Mouse (Mus musculus): ENCODE results near the gene Rpl37a. TPM values are rescaled to one million over a fixed set of nuclear protein-coding genes. Genes with fewer than 3 reads are reported as not detected.

Gene Rpl37a
- 100 to 1,000 TPM; 616 to 669 TPM for total RNA-seq (2021)
- long read RNA-seq, transcript Rpl37a-201 (4 exons, 558 nt) = major isoform, 101 of 111 reads
- long read RNA-seq, transcript Rpl37a-204 (3 exons, 665 nt) = minor isoform, 10 of 111 reads
- long read RNA-seq, partial matches to known transcripts = 0 of 111 reads
- long read RNA-seq, other reads (novel, unspliced or antisense) = 0 of 111 reads

- peak; percentile 95 to 98 for DNase-seq (ENCODE audit: low spot score in 2 of 2)
Measured at GRCm38 (mm10) chr1:72710753-72711653, at the start of gene Rpl37a. Gene Rpl37a, plus strand, starts transcription at chr1:72711290.

DNA sequence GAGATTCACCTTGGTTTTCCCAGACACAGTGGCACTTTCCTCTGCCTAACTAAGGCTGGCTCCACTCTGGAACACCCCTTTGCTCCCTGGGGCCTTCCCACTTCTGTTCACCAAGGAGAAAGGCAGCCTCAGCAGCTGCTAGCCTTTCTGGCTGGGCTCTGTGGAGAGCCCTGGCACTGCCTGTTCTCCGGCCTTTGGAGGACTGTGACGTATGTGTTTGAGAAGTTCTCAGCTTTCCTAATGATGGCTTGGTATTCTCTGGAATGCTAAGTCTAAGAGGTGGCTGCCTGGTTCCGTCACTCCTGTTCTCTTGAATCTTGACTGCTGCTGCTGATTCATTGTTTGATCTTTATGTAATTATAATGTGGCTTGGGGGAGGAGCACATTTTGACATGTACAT is 38.0 kb upstream of the Rpl37a start:
- peak in 1 of 2 experiments; percentile 0 for DNase-seq (ENCODE audit: low spot score in 2 of 2)

DNA sequence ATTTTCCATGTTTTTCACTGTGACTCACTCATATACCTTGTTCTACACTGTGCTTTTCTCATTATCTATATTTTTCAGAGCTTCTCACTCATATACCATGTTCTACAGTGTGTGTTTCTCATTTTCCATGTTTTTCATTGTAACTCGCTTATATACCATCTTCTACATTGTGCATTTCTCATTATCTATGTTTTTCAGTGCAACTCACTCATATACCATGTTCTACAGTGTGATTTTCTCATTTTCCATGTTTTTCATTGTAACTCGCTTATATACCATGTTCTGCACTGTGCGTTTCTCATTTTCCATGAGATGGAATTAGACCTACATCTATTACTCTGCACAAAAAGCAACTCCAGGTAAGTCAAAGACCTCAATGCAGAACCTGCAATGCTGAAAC is 14.8 kb upstream of the Rpl37a start:
- no peak for DNase-seq (ENCODE audit: low spot score in 2 of 2)

GRCm38 (mm10) chr1:72698651-72699050 is 12.4 kb upstream of the Rpl37a start:
- DNase-seq (ENCODE audit: low spot score in 2 of 2) = no peak

DNA sequence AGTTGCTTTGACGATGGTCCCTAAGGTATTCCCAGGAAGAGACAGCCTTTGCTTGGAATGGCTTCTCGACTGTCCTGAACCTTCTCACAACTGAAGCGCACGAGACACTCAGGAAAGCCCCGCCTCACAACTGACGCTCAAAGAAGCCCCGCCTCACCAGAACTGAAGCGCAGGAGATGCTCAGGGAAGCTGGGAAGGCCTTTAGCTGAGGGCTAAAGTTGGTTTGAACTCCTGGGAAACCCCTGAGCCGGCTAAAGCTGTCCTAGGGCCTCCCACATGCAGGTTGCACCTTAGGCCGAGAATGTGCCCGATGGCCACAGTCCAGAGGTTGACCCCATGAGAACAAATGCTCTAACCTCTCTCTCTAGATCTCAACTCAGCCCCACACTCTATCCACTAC is 10.6 kb upstream of the Rpl37a start, which contains the start of gene Ankar:
Gene Ankar, minus strand, starts transcription at position 101 of the 400 bp plus-strand sequence.
- DNase-seq (ENCODE audit: low spot score in 2 of 2) = no peak

- no peak for DNase-seq (ENCODE audit: low spot score in 2 of 2)
Measured at GRCm38 (mm10) chr1:72707525-72707924, 3.6 kb upstream of the Rpl37a start.

GRCm38 (mm10) chr1:72711684-72712083 is 594 bp downstream of the Rpl37a start:
- DNase-seq (ENCODE audit: low spot score in 2 of 2) = peak in 1 of 2 experiments; percentile 10

DNA sequence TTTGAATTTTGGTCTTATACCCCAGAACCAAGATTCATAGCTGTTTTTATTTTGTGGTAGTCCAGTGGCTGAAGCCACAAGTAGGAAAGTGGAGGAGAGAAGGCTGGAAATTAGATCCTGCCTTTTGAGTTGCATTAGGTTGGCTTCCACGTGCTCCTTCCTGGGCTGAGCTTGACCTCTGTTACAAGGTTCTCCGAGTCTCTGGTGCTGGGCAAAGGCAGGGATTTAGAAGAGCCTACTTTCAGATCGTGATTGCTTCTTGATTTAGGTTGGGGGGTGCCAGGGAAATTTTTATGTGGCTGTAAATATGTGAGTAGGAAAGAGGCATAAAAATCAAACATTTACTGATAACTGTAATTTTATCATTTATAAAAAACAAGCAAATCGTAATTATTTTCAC is 3.5 kb downstream of the Rpl37a start:
- no peak for DNase-seq (ENCODE audit: low spot score in 2 of 2)

- DNase-seq (ENCODE audit: low spot score in 2 of 2) = no peak
Measured at GRCm38 (mm10) chr1:72715065-72715464, 4.0 kb downstream of the Rpl37a start.

GRCm38 (mm10) chr1:72715593-72716361 is 4.7 kb downstream of the Rpl37a start:
- DNase-seq (ENCODE audit: low spot score in 2 of 2) = no peak

DNA sequence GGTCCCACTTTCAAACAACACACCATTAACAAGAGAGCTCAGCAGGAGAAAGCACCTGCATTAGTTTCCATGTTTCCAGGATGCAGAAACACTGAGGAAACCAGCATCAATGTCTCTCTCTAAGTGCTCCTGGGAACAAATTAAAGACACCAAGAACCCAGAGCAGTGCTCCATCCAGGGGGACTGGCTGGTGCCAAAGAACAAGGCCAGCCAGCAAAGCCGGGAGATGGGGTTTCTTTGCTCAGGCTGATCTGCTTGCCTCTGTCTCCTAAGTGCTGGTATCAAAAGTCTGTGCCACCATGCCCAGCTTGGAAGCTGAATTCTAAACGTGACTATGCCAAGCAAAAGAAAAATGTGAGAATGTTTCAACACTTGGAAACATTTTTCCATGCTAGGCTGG is 5.3 kb downstream of the Rpl37a start:
- DNase-seq (ENCODE audit: low spot score in 2 of 2) = no peak

GRCm38 (mm10) chr1:72716926-72717325 is 5.8 kb downstream of the Rpl37a start:
- DNase-seq (ENCODE audit: low spot score in 2 of 2) = peak; percentile 32 to 86

- DNase-seq (ENCODE audit: low spot score in 2 of 2) = no peak
Measured at GRCm38 (mm10) chr1:72717540-72717939, 6.5 kb downstream of the Rpl37a start.

- DNase-seq (ENCODE audit: low spot score in 2 of 2) = peak; percentile 19 to 70
Measured at GRCm38 (mm10) chr1:72718846-72719245, 7.8 kb downstream of the Rpl37a start.

DNA sequence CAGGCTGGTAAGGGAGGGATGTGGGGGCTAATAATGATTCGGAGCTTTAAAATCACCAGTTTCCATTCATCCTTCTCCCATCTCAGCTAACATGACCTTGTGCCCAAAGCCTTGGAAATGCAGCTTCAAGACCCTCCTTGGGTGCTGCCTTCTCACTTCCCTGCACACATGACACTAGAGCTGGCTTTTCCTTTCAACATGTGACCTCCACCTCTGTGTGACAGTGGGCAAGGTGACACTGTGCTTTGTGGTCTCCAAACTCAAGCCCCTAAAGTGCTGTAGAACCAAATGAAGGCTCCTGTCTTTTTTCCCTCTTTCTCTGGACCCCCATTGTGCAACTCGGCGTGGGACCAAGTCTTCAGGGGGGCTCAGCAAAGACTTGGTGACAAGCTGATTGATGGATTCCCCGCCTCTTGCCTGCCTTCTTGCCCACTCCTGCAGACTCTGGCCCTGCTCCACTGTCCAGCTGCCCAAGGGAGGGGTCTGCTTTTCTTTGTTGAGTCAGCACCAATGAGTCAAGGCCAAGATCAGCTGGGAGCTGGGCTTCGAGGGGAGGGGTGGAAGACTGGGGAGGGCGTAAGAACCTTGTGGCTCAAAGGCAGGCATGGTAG is 9.1 kb downstream of the Rpl37a start:
- DNase-seq (ENCODE audit: low spot score in 2 of 2) = no peak

GRCm38 (mm10) chr1:72722646-72723045 is 11.6 kb downstream of the Rpl37a start:
- no peak for DNase-seq (ENCODE audit: low spot score in 2 of 2)

DNA sequence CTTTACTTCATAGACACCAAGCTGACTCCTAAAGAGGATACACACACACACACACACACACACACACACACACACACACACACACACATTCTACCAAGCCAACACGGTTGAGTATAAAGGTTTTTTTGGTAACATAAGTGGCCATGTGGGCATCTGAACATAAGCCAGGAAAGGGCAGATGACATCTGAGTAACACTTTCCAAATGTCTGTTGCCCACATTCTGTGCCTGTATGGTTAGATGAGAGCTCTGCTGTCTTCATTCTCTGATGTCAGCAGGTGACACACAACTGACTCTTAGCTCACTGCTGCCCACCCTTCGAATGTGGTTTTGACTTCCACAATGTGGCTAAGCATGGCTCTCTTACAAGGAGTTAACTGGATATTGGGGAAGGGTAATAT is 13.3 kb downstream of the Rpl37a start:
- no peak for DNase-seq (ENCODE audit: low spot score in 2 of 2)

DNA sequence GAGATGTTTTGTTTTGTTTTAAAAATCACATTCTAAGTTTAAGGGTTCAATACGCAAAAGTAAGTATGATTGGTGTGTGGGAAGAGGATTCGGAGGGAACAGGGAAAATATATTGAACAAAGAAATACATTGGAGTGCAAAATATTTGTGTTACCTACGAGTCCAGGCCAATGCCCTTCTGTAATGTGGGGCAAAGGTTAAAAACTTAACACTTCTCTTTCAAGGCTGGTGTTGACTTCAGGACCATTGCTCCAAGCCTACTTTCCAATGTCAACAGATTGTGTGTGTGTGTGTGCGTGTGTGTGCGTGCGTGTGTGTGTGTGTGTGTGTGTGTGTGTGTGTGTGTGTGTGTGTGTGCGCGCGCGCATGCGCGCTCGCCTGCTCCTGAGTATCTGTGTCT is 14.9 kb downstream of the Rpl37a start:
- no peak for DNase-seq (ENCODE audit: low spot score in 2 of 2)

DNA sequence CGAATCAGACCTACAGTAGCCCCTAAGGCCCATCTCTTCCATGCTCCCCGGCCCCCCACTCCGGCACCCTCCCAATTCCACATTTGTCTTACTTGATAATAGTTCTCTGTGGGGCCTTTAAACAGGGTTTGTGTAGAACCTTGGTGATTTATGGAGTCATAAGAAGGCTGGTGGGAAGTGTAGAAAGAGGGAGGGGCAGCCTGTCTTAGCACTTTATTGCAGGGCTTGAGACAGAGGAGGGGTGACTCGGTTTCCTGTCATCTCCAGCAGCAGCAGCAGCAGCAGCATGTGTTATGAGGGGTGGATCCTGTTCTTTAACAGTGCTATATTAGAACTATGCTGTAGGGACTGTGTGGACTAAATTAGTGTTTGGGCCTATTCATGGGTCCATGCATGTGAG is 17.7 kb downstream of the Rpl37a start:
- no peak for DNase-seq (ENCODE audit: low spot score in 2 of 2)

DNA sequence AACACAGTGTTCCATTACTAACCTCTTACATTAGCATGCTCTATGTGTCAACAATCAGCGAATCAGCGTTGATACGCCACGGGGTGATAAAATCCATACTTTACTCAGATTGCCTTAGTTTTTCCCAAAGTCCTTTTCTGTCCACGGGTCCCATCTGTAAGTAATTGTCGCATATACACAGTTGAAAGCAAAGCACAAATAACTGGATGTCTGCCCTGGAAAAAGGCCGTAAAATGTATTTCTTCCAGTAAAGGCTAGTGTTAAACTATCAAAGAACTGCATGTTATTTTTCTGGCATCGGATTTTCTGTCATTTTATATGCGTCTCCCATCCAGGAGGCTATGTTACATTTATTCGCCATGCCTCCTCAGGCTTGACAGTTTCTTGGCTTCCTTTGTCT is 19.0 kb downstream of the Rpl37a start:
- no peak for DNase-seq (ENCODE audit: low spot score in 2 of 2)

GRCm38 (mm10) chr1:72733191-72733691 is 22.2 kb downstream of the Rpl37a start:
- DNase-seq (ENCODE audit: low spot score in 2 of 2) = no peak
